Mouse (Mus musculus) R1 (cell line): ENCODE measurements around the gene Imp3.
A peak's percentile ranks its signal among the peaks of the same experiment; 100 is the strongest.

Experiments used
- DNase-seq: peaks from one replicate; pipeline ENCODE4 v3.0.0-alpha.2; 2018; ENCODE audit warnings: low read depth, low spot score

The Imp3 gene

DNA sequence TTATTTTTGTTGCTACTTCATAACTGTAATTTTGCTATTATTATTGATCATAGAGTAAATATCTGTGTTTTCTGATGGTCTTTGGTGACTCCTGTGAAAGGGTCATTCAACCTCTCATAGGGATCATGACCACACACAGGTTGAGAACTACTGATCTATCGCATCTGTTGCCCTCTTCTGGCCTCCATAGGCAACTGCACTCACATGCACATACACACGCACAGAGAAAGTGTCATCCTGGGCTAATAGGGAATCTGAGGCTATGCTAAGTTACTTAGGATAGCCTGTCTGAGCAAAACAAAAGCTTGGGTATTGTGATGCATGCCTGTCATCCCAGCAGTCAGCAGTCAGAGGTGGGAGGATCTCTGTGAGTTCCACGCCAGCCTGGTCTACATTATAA, 24.3 kb downstream of the Imp3 start:
- peak; percentile 71 for DNase-seq

DNA sequence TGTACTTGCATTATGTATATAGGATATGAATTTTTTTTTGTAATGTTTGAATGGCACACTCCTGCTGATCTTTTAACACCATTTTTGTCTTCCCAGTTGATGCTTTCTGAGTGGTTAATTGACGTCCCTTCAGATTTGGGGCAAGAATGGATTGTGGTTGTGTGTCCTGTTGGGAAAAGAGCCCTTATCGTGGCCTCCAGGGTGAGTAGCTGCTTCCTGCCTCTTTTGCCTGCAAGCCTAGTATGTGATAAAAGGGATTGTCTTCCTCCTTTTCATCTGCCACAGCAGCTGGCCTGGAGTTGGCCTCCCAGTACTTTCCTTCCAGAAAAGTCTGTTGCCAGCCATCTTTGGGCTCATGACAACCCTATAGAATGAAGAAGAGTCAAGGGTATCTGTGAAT, 32.9 kb downstream of the Imp3 start:
- DNase-seq: no peak

DNA sequence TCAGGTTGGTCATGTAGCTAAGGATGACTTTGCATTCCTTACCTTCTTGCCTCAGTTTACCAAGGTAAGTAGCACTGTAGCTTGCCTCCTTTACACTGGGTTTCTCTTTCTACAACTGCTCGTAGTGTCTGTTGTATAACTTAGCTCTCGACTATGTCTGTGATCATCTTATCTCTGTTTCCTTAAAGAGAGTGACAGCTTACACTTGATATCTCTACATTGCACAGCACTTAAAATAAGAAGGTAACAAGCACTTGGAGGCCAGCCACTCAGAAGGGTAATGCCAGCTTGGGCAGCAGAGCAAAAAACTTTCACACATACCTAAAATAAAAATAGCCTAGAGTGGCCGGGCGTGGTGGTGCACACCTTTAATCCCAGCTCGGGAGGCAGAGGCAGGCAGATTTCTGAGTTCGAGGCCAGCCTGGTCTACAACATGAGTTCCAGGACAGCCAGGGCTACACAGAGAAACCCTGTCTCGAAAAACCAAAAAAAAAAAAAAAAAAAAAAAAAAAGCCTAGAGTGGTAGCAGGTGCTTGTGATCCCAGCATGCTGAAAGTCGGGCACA, 36.8 kb downstream of the Imp3 start:
- DNase-seq: no peak

- no peak for DNase-seq
Observed at GRCm38 (mm10) chr9:56975199-56975598, 37.9 kb downstream of the Imp3 start.

- DNase-seq: peak; percentile 69
Observed at GRCm38 (mm10) chr9:56980186-56980585, 42.9 kb downstream of the Imp3 start.

GRCm38 (mm10) chr9:56981502-56981901, 44.2 kb downstream of the Imp3 start:
- no peak for DNase-seq
